Mouse (Mus musculus) embryonic facial prominence, embryonic 10.5 days (tissue): ENCODE results near the gene Nxph3. TPM values are rescaled to one million over a fixed set of nuclear protein-coding genes. Genes with fewer than 3 reads are reported as not detected.

Experiments
- DNase-seq: peaks from one replicate; pipeline ENCODE4 v3.0.0-alpha.2; 2017; ENCODE audit warnings: low spot score
- H3K27ac ChIP-seq: fragments of 300-500 bp; sonication (generic); replicated peaks from 2 replicates; pipeline ENCODE4 v1.5.1; 2016; ENCODE audit warnings: mild to moderate bottlenecking
- H3K27me3 ChIP-seq: fragments of 300-500 bp; sonication (generic); replicated peaks from 2 replicates; pipeline ENCODE4 v1.6.1; 2016; ENCODE audit warnings: low read depth, mild to moderate bottlenecking; ENCODE audit not compliant: poor library complexity, severe bottlenecking
- H3K36me3 ChIP-seq: fragments of 300-500 bp; sonication (generic); replicated peaks from 2 replicates; pipeline ENCODE4 v1.6.1; 2016; ENCODE audit warnings: mild to moderate bottlenecking, moderate library complexity
- H3K4me1 ChIP-seq: fragments of 300-500 bp; sonication (generic); 2 replicates; pipeline ENCODE4 v1.6.1; 2016
- H3K4me3 ChIP-seq: fragments of 300-500 bp; sonication (generic); 2 replicates; pipeline ENCODE4 v1.5.1; 2016; ENCODE audit warnings: mild to moderate bottlenecking, moderate library complexity
- H3K9me3 ChIP-seq: fragments of 300-500 bp; sonication (generic); 2 replicates; pipeline ENCODE4 v1.6.1; 2016; ENCODE audit warnings: mild to moderate bottlenecking
- WGBS: fragments of 180-500 bp; shearing (Covaris S2); methylation state at CpG from one replicate; pipeline ENCODE4 v1.1.7; 2016; 5-methylcytosine and 5-hydroxymethylcytosine counted together
- polyA plus RNA-seq: library from polyadenylated mRNA; unstranded; fragments of >200 nt; fragmentation: Nextera tagmentation; extraction: Ambion mirVana; gene quantifications from 2 replicates; pipeline ENCODE4 v1.2.1, GENCODE M21; 2016

Gene Nxph3
- polyA plus RNA-seq, 1 experiment from 2014 or later = 0.54 TPM

- Histone ChIP-seq H3K4me1 (no peaks in the 10 kb centered on the region), H3K27me3 (no peaks in the 10 kb centered on the region), H3K27ac (no peak overlapping the region), H3K4me3 (no peak overlapping the region), H3K36me3 (peaks cover 74% of the 10 kb centered on the region), H3K9me3 (no peaks in the 10 kb centered on the region)
- no peak for DNase-seq
- WGBS = 93% methylated on average over 7 of the region's 7 CpGs
These were observed 38.0 kb downstream of the Nxph3 start for GRCm38 (mm10) chr11:95476323-95476722.

- no peak for DNase-seq
- peaks cover 69% of the 10 kb centered on the region for H3K36me3 ChIP-seq
These were observed 40.9 kb downstream of the Nxph3 start for GRCm38 (mm10) chr11:95473456-95473855.

DNA sequence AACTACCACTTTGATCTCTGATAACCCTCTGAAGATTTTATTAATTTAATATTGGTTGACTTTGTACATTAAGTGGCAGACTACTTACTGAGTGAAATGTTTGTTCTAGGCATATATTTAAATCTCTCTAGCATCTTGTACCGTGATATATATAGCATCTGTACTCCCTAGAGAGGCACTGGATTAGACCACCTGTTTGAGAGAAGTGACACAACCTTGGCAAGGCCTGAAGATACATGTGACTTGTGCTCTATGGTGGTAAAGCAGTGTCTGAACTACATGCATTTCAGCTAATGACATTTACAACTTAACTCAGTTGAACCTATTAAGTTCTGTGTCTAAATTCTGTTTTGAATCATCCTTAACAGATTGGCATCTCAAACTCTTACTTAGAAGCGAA, 41.4 kb downstream of the Nxph3 start:
- peaks cover 68% of the 10 kb centered on the region for H3K36me3 ChIP-seq
- H3K27ac ChIP-seq = no peak overlapping the region
- H3K9me3 ChIP-seq = no peaks in the 10 kb centered on the region
- DNase-seq = no peak
- H3K4me1 ChIP-seq = no peaks in the 10 kb centered on the region
- H3K27me3 ChIP-seq = no peaks in the 10 kb centered on the region
- no peak overlapping the region for H3K4me3 ChIP-seq
- WGBS = 89% methylated on average over 2 of the region's 2 CpGs

More at GRCm38 (mm10) chr11:95473456-95473855, 40.9 kb downstream of the Nxph3 start:
- WGBS = 93% methylated on average over 1 of the region's 1 CpGs
- H3K9me3 ChIP-seq = no peaks in the 10 kb centered on the region
- no peaks in the 10 kb centered on the region for H3K27me3 ChIP-seq
- H3K4me1 ChIP-seq = no peaks in the 10 kb centered on the region
- H3K4me3 ChIP-seq = no peak overlapping the region
- no peak overlapping the region for H3K27ac ChIP-seq

DNA sequence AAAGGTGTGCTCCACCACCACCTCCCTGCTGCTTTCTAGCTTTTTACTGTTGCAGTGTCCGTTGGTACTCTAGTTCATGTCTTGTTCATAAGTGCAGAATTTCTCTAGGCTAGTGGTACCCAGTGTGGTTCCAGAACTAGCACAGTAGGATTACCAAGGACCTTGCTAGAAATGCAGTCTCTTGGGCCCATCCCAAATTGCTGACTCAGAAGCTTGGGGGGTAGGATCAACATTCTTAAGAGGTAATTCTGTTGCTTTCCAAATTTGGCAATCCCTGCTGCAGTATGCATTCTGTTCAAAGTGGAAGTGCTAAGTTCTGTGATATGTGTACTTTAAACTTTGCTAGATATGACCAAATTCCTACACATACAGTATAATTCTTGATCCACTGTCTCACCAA, 46.6 kb downstream of the Nxph3 start:
- Histone ChIP-seq H3K4me3 (no peak overlapping the region), H3K36me3 (peaks cover 31% of the 10 kb centered on the region), H3K4me1 (no peaks in the 10 kb centered on the region), H3K27me3 (no peaks in the 10 kb centered on the region), H3K9me3 (no peaks in the 10 kb centered on the region), H3K27ac (no peak overlapping the region)
- no peak for DNase-seq
- 94% methylated on average over 1 of the region's 1 CpGs for WGBS

DNA sequence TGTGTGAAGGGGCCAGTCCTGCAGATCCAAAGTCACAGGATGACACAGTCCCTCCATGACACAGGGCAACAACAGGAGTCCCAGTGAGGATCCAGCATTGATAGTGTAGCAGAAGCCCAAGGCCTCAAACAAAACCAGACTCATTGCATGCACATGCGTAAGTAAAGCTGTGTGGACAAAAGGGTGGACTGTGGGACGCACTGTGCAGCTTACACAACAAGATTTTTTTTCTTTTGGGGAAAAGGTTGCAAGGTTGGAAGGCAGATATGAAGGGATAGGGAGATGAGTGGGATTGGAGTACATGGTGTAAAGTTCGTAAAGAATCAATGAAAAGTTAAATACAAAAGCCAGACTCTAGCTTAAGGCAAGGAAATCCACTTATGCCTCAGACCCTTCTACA, 52.2 kb downstream of the Nxph3 start:
- 97% methylated on average over 3 of the region's 3 CpGs for WGBS
- Histone ChIP-seq H3K27me3 (no peaks in the 10 kb centered on the region), H3K9me3 (no peaks in the 10 kb centered on the region), H3K4me3 (no peak overlapping the region), H3K27ac (no peak overlapping the region), H3K36me3 (peaks cover 15% of the 10 kb centered on the region; the same call in 1 of the 2 replicates), H3K4me1 (peaks cover 6% of the 10 kb centered on the region; the same call in 1 of the 2 replicates)
- DNase-seq = no peak

GRCm38 (mm10) chr11:95460872-95461271, 53.5 kb downstream of the Nxph3 start:
- DNase-seq = no peak
- Histone ChIP-seq H3K27ac (no peak overlapping the region), H3K4me1 (peaks cover 6% of the 10 kb centered on the region; the same call in 1 of the 2 replicates), H3K36me3 (peaks cover 12% of the 10 kb centered on the region; the same call in 1 of the 2 replicates), H3K4me3 (no peak overlapping the region), H3K27me3 (no peaks in the 10 kb centered on the region), H3K9me3 (no peaks in the 10 kb centered on the region)
- 94% methylated on average over 2 of the region's 2 CpGs for WGBS

Other genes starting within 250 kb of the Nxph3 start
- gene Kat7, start 204.3 kb downstream of the Nxph3 start, polyA plus RNA-seq = 84.2 and 96.8 TPM in 2 replicates
- 10.9 and 11.9 TPM in 2 replicates for gene Fam117a, start 177.6 kb downstream of the Nxph3 start, polyA plus RNA-seq
- gene Slc35b1, start 129.9 kb downstream of the Nxph3 start, polyA plus RNA-seq = 116 and 122 TPM in 2 replicates
- 135 TPM in 2 replicates for gene Spop, start 100.5 kb downstream of the Nxph3 start, polyA plus RNA-seq
- 21.7 and 23.5 TPM in 2 replicates for gene Ngfr, start 73.2 kb upstream of the Nxph3 start, polyA plus RNA-seq
- gene Phb, start 152.4 kb upstream of the Nxph3 start, polyA plus RNA-seq = 309 and 312 TPM in 2 replicates
- gene Zfp652, start 198.1 kb upstream of the Nxph3 start, polyA plus RNA-seq = 19.5 and 20.3 TPM in 2 replicates
- 1.9 and 2.2 TPM in 2 replicates for gene B130006D01Rik, start 209.0 kb upstream of the Nxph3 start, polyA plus RNA-seq